Mouse (Mus musculus) heart, adult 2 months (tissue): Measurements from ENCODE around the gene E330034G19Rik.

Source experiments
- CTCF ChIP-seq: fragments of 200-600 bp; IDR thresholded peaks from 2 replicates; pipeline ENCODE4 v1.8.1; 2022; ENCODE audit warnings: antibody characterized with exemption, mild to moderate bottlenecking, moderate library complexity
- EP300 ChIP-seq: fragments of 200-500 bp; IDR thresholded peaks from 2 replicates; pipeline ENCODE4 v1.6.1; 2011; ENCODE audit warnings: low read depth, low read length, control low read depth; ENCODE audit not compliant: insufficient read depth
- POLR2A ChIP-seq: fragments of 200-500 bp; IDR thresholded peaks from 2 replicates; pipeline ENCODE4 v1.6.1; 2011; ENCODE audit warnings: mild to moderate bottlenecking, low read depth, low read length, control low read depth; ENCODE audit not compliant: insufficient read depth

DNA sequence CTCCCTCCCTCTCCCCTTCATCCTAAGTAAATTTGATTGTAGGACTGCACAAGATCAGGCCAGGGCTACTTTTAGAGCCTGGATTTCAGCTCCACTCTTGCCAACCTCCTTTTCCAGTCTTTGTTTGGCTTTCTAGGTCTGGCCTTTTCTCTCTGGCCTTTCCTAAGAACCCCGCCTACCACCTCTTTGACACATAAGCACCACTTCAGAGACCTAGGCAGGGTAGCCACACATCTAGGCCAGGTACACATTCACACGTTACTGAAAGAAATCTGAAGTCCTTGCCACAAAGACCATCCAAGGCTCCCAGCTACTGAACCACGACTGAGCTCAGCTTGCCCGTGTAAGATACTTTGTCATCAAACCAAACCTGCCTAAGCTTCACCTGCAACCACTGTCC lies 32.6 kb upstream of the E330034G19Rik start:
- TF ChIP-seq CTCF (no peak), POLR2A (no peak), EP300 (no peak)
